Mouse (Mus musculus) kidney, embryonic 14.5 days (tissue): ENCODE data around the gene Rpn1. TPM values are rescaled to one million over a fixed set of nuclear protein-coding genes. Genes with fewer than 3 reads are reported as not detected.

Experiments used
- ATAC-seq: fragments of 200-750 bp; cut with Nextera tagmentation; 2 replicates; pipeline ENCODE4 v1.8.0; 2017; ENCODE audit warnings: moderate number of reproducible peaks, mild to moderate bottlenecking, moderate TSS enrichment, moderate library complexity; ENCODE audit not compliant: low FRiP score, low TSS enrichment
- H3K27ac ChIP-seq: fragments of 300-500 bp; sonication (generic); 2 replicates; pipeline ENCODE4 v1.5.1; 2014; ENCODE audit warnings: low read depth, mild to moderate bottlenecking, low read length, moderate library complexity, mixed read lengths
- H3K27me3 ChIP-seq: fragments of 300-500 bp; sonication (generic); 2 replicates; pipeline ENCODE4 v1.6.1; 2014; ENCODE audit warnings: mild to moderate bottlenecking, low read length; ENCODE audit not compliant: control insufficient read depth, insufficient read depth
- H3K36me3 ChIP-seq: fragments of 300-500 bp; sonication (generic); 2 replicates; pipeline ENCODE4 v1.6.1; 2014; ENCODE audit warnings: low read length, mixed read lengths; ENCODE audit not compliant: control insufficient read depth, insufficient read depth
- H3K4me1 ChIP-seq: fragments of 300-500 bp; sonication (generic); 2 replicates; pipeline ENCODE4 v1.6.1; 2014; ENCODE audit warnings: low read length, mixed read lengths; ENCODE audit not compliant: control insufficient read depth, insufficient read depth
- H3K4me2 ChIP-seq: fragments of 300-500 bp; sonication (generic); replicated peaks from 2 replicates; pipeline ENCODE4 v1.6.1; 2014; ENCODE audit warnings: low read depth, mild to moderate bottlenecking, low read length
- H3K4me3 ChIP-seq: fragments of 300-500 bp; sonication (generic); 2 replicates; pipeline ENCODE4 v1.5.1; 2014; ENCODE audit warnings: mild to moderate bottlenecking, low read length
- H3K9ac ChIP-seq: fragments of 300-500 bp; sonication (generic); 2 replicates; pipeline ENCODE4 v1.6.1; 2014; ENCODE audit warnings: low read depth, mild to moderate bottlenecking, low read length, moderate library complexity
- H3K9me3 ChIP-seq: fragments of 300-500 bp; sonication (generic); 2 replicates; pipeline ENCODE4 v1.6.1; 2016; ENCODE audit warnings: low read length; ENCODE audit not compliant: control insufficient read depth
- WGBS: fragments of 180-500 bp; shearing (Covaris S2); extraction: QIAGEN DNeasy Blood & Tissue Kit; methylation state at CpG from one replicate; pipeline ENCODE4 v1.1.7; 2014; 5-methylcytosine and 5-hydroxymethylcytosine counted together
- polyA plus RNA-seq: library from polyadenylated mRNA; unstranded; fragments of >200 nt; fragmentation: Nextera tagmentation; extraction: Ambion mirVana; gene quantifications from 2 replicates; pipeline ENCODE4 v1.2.1, GENCODE M21; 2014

Gene Rpn1
- polyA plus RNA-seq, 1 experiment from 2014 or later, result 402 TPM

- H3K9ac ChIP-seq, result no peak overlapping the region
- H3K9me3 ChIP-seq, result no peaks in the 10 kb centered on the region
- no peaks in the 10 kb centered on the region for H3K27me3 ChIP-seq
- H3K4me3 ChIP-seq, result no peak overlapping the region
- no peak overlapping the region for H3K4me2 ChIP-seq
- H3K36me3 ChIP-seq, result no peaks in the 10 kb centered on the region
- no peak for ATAC-seq
- WGBS, result 81% methylated on average over 5 of the region's 5 CpGs
- peaks cover 8% of the 10 kb centered on the region for H3K4me1 ChIP-seq
- no peak overlapping the region for H3K27ac ChIP-seq
Measured at GRCm38 (mm10) chr6:88047853-88048252, 36.4 kb upstream of the Rpn1 start.

GRCm38 (mm10) chr6:88049008-88049407 is 35.3 kb upstream of the Rpn1 start:
- no peak for ATAC-seq

GRCm38 (mm10) chr6:88051206-88051605 is 33.1 kb upstream of the Rpn1 start:
- H3K4me3 ChIP-seq, result no peak overlapping the region
- no peak overlapping the region for H3K9ac ChIP-seq
- 88% methylated on average over 5 of the region's 5 CpGs for WGBS
- H3K4me2 ChIP-seq, result no peak overlapping the region
- no peak overlapping the region for H3K27ac ChIP-seq
- H3K27me3 ChIP-seq, result no peaks in the 10 kb centered on the region
- no peaks in the 10 kb centered on the region for H3K36me3 ChIP-seq
- ATAC-seq, result no peak
- H3K9me3 ChIP-seq, result no peaks in the 10 kb centered on the region
- no peaks in the 10 kb centered on the region for H3K4me1 ChIP-seq

More at GRCm38 (mm10) chr6:88049008-88049407, 35.3 kb upstream of the Rpn1 start:
- Histone ChIP-seq H3K27ac (no peak overlapping the region), H3K9ac (no peak overlapping the region), H3K4me1 (peaks cover 2% of the 10 kb centered on the region), H3K36me3 (no peaks in the 10 kb centered on the region), H3K9me3 (no peaks in the 10 kb centered on the region), H3K27me3 (no peaks in the 10 kb centered on the region), H3K4me2 (no peak overlapping the region), H3K4me3 (no peak overlapping the region)
- WGBS, result 61% methylated on average over 6 of the region's 6 CpGs

GRCm38 (mm10) chr6:88053228-88054080 is 30.8 kb upstream of the Rpn1 start:
- Histone ChIP-seq H3K4me1 (no peaks in the 10 kb centered on the region), H3K4me3 (no peak overlapping the region), H3K4me2 (no peak overlapping the region), H3K9ac (no peak overlapping the region), H3K27me3 (no peaks in the 10 kb centered on the region), H3K27ac (no peak overlapping the region), H3K9me3 (no peaks in the 10 kb centered on the region), H3K36me3 (no peaks in the 10 kb centered on the region)
- ATAC-seq, result no peak
- WGBS, result 56% methylated on average over 11 of the region's 11 CpGs

- H3K4me1 ChIP-seq, result no peaks in the 10 kb centered on the region
- no peak overlapping the region for H3K4me2 ChIP-seq
- H3K27ac ChIP-seq, result no peak overlapping the region
- no peaks in the 10 kb centered on the region for H3K27me3 ChIP-seq
- no peak overlapping the region for H3K9ac ChIP-seq
- H3K4me3 ChIP-seq, result no peak overlapping the region
- WGBS, result 45% methylated on average over 9 of the region's 9 CpGs
- ATAC-seq, result no peak
- H3K36me3 ChIP-seq, result no peaks in the 10 kb centered on the region
- no peaks in the 10 kb centered on the region for H3K9me3 ChIP-seq
Measured at GRCm38 (mm10) chr6:88054081-88054835, 30.0 kb upstream of the Rpn1 start.

GRCm38 (mm10) chr6:88055663-88056062 is 28.6 kb upstream of the Rpn1 start:
- Histone ChIP-seq H3K27ac (no peak overlapping the region), H3K9me3 (no peaks in the 10 kb centered on the region), H3K4me3 (no peak overlapping the region), H3K27me3 (no peaks in the 10 kb centered on the region), H3K4me1 (no peaks in the 10 kb centered on the region), H3K36me3 (no peaks in the 10 kb centered on the region), H3K4me2 (no peak overlapping the region), H3K9ac (no peak overlapping the region)
- WGBS, result 71% methylated on average over 5 of the region's 5 CpGs
- ATAC-seq, result no peak

GRCm38 (mm10) chr6:88056866-88057265 is 27.4 kb upstream of the Rpn1 start:
- Histone ChIP-seq H3K4me2 (no peak overlapping the region), H3K36me3 (no peaks in the 10 kb centered on the region), H3K27ac (no peak overlapping the region), H3K27me3 (no peaks in the 10 kb centered on the region), H3K4me1 (no peaks in the 10 kb centered on the region), H3K4me3 (no peak overlapping the region), H3K9ac (no peak overlapping the region), H3K9me3 (no peaks in the 10 kb centered on the region)
- WGBS, result 81% methylated on average over 5 of the region's 5 CpGs
- no peak for ATAC-seq

GRCm38 (mm10) chr6:88059903-88060302 is 24.4 kb upstream of the Rpn1 start:
- 81% methylated on average over 5 of the region's 5 CpGs for WGBS
- Histone ChIP-seq H3K4me1 (no peaks in the 10 kb centered on the region), H3K9me3 (no peaks in the 10 kb centered on the region), H3K27me3 (no peaks in the 10 kb centered on the region), H3K27ac (no peak overlapping the region), H3K36me3 (no peaks in the 10 kb centered on the region), H3K9ac (no peak overlapping the region), H3K4me2 (no peak overlapping the region), H3K4me3 (no peak overlapping the region)
- no peak for ATAC-seq

- WGBS, result 81% methylated on average over 4 of the region's 4 CpGs
- H3K27ac ChIP-seq, result no peak overlapping the region
Measured at GRCm38 (mm10) chr6:88060602-88061001, 23.7 kb upstream of the Rpn1 start.

More at GRCm38 (mm10) chr6:88060602-88061001, 23.7 kb upstream of the Rpn1 start:
- H3K9ac ChIP-seq, result no peak overlapping the region
- no peak for ATAC-seq
- no peaks in the 10 kb centered on the region for H3K9me3 ChIP-seq
- no peaks in the 10 kb centered on the region for H3K4me1 ChIP-seq
- H3K4me2 ChIP-seq, result no peak overlapping the region
- H3K27me3 ChIP-seq, result no peaks in the 10 kb centered on the region
- H3K4me3 ChIP-seq, result no peak overlapping the region
- H3K36me3 ChIP-seq, result no peaks in the 10 kb centered on the region
